Mouse (Mus musculus) frontal cortex, postnatal 14 days (tissue): ENCODE measurements around the gene Gm21985.
A peak's percentile ranks its signal among the peaks of the same experiment; 100 is the strongest.

Experiments used
- DNase-seq, 2 experiments: peaks; one replicate each; pipeline ENCODE4 v3.0.0; 2022; ENCODE audit warnings: low spot score in 2 of 2

The Gm21985 gene

DNA sequence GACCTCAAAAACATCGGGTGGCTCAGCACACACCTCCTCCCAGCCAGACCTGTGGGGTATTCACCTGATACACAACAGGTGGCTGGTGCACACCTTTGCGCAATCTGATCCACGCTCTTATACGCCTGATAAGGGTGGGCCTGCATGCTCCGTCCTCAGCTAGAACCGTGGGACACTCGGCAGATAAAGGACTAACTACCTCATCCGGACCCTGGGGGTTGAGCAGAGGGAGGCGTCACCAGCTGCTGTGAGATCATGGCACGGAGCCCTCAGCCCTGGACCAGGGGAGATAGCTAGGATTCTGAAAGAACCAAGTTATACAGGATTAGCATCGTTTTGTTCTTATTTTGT is at the start of gene Gm21985:
Gene Gm21985 (plus strand): TSS at position 73 of the 351 bp plus-strand sequence.
- no peak for DNase-seq

DNA sequence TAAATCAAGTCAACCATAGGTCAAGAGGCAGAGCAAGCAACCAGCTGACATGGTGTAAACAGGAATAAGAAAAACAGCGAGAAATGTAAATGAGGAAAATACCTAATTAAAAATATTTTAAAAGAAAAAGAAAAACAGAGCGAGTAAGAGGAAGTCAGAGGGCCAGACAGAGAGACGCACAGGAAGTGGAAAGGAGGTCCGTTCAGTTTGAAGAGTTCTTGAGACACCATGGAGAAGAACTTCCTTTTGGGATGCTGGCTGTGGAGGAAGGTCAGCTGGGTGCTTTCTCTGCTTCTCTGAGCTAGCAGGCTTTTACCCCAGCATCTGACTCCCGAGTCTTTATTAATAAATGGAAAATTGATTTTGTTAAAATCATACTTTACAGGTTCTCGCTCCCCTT is 48.5 kb upstream of the Gm21985 start:
- DNase-seq, result no peak

DNA sequence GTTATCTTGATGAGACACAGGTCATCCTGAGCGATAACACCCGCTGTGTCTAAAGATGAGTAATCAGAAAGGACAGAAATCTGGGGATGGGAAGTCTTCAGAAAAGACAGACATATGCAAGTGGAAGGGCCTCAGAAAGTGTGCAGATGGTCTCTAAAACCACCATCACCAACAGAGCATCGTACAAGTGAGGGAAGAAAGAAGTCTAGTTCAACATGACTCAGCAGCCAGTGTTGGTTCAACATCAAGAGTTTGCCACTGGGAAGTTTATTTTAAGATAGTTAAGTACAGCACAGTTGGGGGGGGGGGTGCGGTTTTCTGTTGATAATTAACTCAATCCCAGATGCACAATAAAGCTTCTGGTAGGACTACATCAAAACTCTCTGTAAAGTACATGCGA is 45.2 kb upstream of the Gm21985 start:
- no peak for DNase-seq

GRCm38 (mm10) chr2:112222607-112223006 is 43.5 kb upstream of the Gm21985 start:
- no peak for DNase-seq

DNA sequence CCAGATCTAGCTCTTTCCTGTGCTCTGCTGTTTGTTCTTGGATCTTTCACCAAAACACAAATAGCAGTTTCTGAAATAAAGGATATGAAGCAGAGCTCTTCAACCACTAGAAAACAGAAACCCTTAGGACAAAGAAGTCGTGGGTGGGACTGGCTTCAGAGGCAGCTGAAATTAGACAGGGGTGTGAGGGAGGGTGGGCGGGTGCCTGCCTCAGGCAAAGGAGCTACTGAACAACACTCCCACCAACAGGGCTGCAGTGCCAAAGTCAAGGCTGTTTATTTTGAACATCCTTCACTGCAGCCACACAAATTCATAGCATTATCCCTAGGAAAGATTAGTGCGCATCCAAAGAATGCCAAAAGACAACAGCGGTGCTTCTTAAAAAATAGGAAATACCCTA is 41.8 kb upstream of the Gm21985 start:
- DNase-seq, result no peak

GRCm38 (mm10) chr2:112232623-112233022 is 33.5 kb upstream of the Gm21985 start:
- DNase-seq, result no peak

GRCm38 (mm10) chr2:112236620-112237019 is 29.5 kb upstream of the Gm21985 start:
- DNase-seq, result no peak

DNA sequence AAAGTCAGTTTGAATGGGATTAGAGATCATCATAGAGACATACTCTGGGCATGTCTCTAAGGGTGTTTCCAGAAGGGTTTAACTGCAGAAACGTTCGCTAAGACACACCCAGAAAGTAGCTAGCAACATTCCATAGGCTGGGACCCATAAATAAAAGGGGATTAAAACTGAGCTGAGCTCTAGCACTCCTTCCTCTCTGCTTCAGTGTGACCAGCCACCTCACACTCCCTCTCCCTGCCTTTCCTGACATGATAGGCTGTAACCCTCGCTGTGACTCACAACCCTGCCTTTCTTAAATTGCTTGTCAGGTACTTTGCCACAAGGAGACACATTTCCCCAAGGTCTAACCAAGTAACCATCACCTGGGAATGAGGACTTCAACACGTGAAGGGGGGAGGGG is 28.1 kb upstream of the Gm21985 start:
- DNase-seq, result no peak

DNA sequence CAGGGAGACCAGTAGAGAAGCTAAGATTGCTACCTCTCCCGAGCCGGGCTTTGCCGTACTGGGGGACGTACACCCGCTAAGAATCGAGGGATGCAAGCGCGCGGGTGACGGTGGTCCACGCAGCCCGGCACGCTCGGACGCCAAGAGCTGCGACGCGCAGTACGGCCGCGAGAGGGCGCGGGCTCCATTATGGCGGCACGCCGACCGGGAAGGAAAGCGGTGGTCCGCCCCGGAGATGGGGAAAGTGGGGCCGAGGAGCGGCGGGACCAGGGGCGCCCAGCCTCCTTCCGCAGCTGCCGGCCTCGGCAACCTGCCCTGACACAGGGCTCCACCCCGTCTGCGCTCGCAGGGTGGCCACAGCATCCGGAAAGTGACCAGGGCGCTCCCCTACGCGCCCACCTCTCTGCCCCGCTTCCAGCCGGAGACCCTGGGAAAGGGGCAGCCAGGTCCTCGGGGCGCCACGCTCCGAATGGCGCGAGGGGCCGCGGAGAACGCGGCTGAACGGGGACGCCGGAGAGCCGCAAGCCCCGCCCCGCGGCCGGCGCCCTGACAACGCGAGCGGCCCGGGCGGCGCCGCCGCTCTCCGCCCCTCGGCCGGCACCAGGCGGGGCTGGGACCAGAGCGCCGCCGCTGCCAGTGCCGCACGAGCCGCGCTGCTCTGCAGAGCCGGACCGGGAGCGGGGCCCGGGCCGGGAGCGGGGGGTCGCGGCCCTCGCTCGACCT is 26.7 kb upstream of the Gm21985 start, which contains the start of gene Lpcat4:
Gene Lpcat4 (plus strand): TSS at position 257 of the 723 bp plus-strand sequence.
- peak; percentile 78 to 90 for DNase-seq

DNA sequence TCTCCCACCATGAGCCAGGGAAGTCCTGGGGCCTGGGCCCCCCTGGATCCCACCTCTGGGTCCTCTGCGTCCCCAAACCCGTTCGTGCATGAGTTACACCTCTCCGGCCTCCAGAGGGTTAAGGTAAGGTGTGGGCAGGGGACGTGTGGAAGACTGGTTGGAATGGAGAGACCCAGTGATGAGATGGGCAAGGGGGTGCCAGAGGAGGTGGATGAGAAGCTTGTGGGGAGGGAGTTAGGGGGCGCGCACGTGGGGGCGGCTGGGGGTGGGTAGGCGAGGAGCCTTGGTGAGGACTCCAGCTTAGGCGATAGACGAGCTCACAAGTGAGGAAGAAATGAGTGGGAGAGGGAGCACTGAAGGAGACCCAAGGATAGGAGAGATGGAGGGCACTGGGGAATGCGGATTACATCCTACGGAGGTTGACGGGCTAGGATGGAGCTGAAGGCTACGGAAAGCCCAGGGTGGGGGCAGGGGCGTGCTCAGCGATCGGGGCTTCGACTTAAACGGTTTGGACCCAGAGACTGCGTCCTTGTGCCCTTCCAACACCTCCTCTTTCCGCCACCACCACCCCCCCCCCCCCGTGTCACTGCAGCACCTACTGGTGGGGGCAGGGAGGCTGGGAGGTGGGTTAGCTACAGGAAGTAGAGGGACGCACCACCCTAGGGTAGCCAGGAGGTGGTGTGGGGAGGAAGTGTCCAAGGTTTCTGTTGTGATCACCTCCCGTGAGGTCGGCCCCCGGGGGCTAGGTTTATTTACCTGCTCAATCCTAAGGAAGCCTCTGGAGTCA is 26.0 kb upstream of the Gm21985 start:
- no peak for DNase-seq

DNA sequence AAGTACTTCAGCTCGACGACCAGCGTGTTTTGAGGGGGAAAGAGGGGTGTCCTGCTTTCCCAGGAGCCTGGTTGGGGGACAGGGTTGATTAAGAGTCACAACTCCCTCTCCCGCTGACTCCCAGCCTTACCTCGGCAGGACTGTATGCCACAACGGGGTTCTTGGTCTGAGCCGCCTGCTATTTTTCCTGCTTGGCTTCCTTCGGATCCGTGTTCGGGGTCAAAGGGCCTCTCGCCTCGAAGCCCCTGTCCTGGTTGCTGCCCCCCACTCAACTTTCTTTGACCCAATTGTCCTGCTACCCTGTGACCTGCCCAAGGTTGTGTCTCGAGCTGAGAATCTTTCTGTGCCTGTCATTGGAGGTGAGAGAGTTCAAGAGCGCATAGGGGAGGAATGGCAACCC is 24.3 kb upstream of the Gm21985 start:
- DNase-seq, result no peak

DNA sequence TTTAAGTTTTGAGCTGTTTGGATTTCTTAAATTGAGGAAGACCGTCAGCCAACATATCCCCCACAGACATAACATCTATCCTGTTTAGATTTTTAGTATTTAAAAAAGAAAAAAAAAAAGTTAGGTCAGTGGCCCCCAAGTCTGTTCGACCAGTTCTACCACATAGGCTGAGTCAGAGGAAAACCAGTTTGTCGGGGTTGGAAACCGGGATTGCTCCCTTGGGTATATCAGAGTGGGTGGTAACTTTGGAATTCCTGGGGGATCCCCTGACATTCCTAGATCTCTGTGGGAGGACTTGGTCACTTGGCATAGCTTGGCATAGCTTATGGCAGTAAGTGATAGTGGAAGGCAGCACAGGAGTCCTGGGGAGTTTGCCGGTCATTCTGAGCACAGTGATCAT is 20.8 kb upstream of the Gm21985 start:
- DNase-seq, result no peak

GRCm38 (mm10) chr2:112246193-112246592 is 19.9 kb upstream of the Gm21985 start:
- DNase-seq, result no peak

DNA sequence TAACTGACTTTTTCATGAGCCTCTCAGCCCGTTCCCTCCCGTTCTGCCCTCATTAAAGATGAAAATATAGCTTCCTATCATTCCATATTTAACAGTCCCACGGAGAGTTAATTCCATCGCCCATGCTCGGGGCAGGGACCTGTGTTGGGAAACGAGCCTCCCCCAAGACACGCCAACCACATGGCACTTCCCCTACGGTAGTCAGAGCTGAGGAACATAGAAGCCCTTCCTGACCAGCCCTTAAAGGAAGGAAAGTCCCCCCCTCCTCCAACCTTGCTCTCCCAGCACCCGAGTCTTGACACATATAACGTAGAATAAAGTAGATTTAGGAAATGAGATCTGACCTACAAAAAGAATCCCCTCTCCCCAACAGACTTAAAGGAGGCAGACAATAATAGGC is 18.8 kb upstream of the Gm21985 start:
- no peak for DNase-seq

GRCm38 (mm10) chr2:112249780-112250453 is 16.2 kb upstream of the Gm21985 start:
- DNase-seq, result no peak

DNA sequence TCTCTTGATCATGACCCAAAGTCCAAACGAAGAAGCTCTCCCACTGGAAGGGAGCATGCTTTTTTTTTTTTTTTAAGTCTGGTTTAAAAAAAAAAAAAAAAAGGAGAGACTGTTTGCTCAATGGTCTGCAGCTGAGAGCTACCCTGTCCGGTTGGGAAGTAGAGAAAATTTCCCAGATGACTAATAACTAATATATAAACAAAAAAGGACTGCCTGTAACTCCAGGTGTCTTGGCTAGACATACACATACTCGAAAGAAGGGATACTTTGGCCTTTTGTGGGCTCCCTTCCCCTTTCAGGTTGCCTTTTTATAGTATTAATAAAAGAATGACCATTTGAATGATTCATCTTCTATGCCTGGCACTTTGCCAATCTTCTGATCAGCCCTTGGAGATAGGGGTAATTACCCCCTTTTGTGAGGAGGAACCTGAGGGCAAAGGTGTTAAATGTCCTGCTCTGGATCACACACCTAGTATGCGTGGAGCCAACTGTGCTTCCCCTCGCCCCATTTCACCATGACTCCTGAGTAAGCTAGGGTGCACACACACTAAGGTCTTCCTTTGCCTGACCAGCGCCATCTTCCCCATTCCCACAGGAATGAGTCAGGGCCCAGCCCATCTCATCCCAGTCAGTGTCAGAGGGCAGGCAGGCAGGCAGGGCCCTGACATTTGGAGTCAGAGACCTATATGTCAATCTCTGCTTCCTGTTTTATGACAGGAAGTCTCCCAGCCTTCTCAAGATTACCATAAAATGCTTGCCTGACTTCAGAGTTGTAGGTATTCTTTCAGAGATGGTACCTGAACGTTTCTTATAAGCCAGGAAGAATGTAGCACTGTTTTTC is 11.2 kb upstream of the Gm21985 start:
- DNase-seq, result no peak

GRCm38 (mm10) chr2:112259241-112259962 is 6.7 kb upstream of the Gm21985 start, which contains the start of gene Nutm1:
Nutm1 (minus strand) TSS chr2:112259291.
- DNase-seq, result no peak

GRCm38 (mm10) chr2:112261748-112262653 is 4.1 kb upstream of the Gm21985 start, which contains the start of gene Nop10:
Nop10 (plus strand) TSS chr2:112261926.
- peak; percentile 82 to 85 for DNase-seq

DNA sequence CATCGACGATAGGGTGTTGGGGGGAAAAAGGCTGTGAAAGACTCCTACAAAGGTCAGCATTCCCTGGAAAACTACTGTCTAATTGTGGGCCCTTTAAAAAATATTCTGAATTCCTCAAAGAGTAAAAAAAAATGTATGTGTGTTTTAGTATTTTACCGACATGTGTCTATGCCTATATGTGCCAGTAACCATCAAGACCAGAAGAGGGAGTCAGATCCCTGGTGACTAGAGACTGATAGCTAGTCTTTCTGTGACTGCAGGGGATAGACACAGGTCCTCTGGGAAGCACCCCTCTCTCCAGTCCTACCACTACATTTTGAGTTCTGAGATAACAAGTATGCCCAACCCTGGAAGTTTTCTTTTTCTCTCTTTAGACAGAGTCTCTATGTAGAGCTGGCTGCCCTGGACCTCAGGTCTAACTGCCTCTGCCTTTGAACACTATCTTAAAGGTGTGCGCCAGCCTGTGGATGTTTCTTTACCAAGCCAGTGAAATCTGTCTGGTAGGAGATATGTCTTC is 3.3 kb upstream of the Gm21985 start:
- no peak for DNase-seq

GRCm38 (mm10) chr2:112264364-112264763 is 1.8 kb upstream of the Gm21985 start:
- no peak for DNase-seq
